Comparison of ENCODE assay signal across 13 mouse cellular contexts in genomic region chr3:127363512-127363911, GRCm38 (mm10).
DNase-seq lines count a peak whose midpoint lies in the region; ATAC-seq and TF ChIP-seq lines count a peak whose summit lies in the region.
"Had no signal": no experiment of that assay in that cellular context is flagged by ENCODE, and none has a peak within 500 bp of the region (broad histone marks: within the 10 kb centered on the region; RNA-seq: fewer than 3 reads in every experiment).

No protein-coding gene starts in this region.

- intact Hi-C loops in gastrocnemius, adult 2 months (cut with DNase I): no loop called here

- no peak for TF ChIP-seq CTCF in gastrocnemius, adult 2 months (IDR thresholded peaks at IDR 0.05)
- TF ChIP-seq CTCF in cerebellum, adult 2 months (IDR thresholded peaks at IDR 0.05; ENCODE audit: borderline replicate concordance, insufficient read depth, low read depth, low read length): no peak

- H3K4me1 ChIP-seq in midbrain, embryonic 16.5 days (ENCODE audit: control insufficient read depth, insufficient read depth, low read length): peaks cover 6% of the 10 kb centered on the region
- peaks cover 7% of the 10 kb centered on the region for H3K4me1 ChIP-seq in midbrain, embryonic 11.5 days (ENCODE audit: control insufficient read depth, insufficient read depth, low read length)
- H3K4me1 ChIP-seq in cerebellum, adult 2 months (ENCODE audit: control insufficient read depth, insufficient read depth, low read length): peaks cover 2% of the 10 kb centered on the region; the same call in 1 of the 2 replicates
- H3K4me1 ChIP-seq in neural tube, embryonic 14.5 days (ENCODE audit: control insufficient read depth, insufficient read depth, low read length): no peaks in the 10 kb centered on the region
- H3K4me1 ChIP-seq: embryonic facial prominence, embryonic 15.5 days had no signal

- peak; percentile 32 for DNase-seq in gastrocnemius, adult 2 months
- DNase-seq in gastrocnemius, adult 18-20 months (ENCODE audit: low spot score): no peak
- DNase-seq in midbrain, embryonic 11.5 days (ENCODE audit: low spot score, missing footprints): no peak
- peak; percentile 31 to 46 for DNase-seq in cerebellum, adult 2 months
- no peak for DNase-seq in ovary, adult 18-20 months (ENCODE audit: low spot score)
- DNase-seq in urinary bladder, postnatal 36 days (ENCODE audit: low spot score in 2 of 2): no peak
- DNase-seq: gastrocnemius, postnatal 25 days; heart, postnatal 10 days; thymus, postnatal 36 days had no signal

- H3K36me3 ChIP-seq in midbrain, embryonic 16.5 days (ENCODE audit: control insufficient read depth, insufficient read depth, low read length): no peaks in the 10 kb centered on the region
- no peaks in the 10 kb centered on the region for H3K36me3 ChIP-seq in midbrain, embryonic 11.5 days (ENCODE audit: control insufficient read depth, insufficient read depth, low read length)
- H3K36me3 ChIP-seq in neural tube, embryonic 14.5 days (ENCODE audit: control insufficient read depth, insufficient read depth, low read length): no peaks in the 10 kb centered on the region
- H3K36me3 ChIP-seq: embryonic facial prominence, embryonic 15.5 days; midbrain, embryonic 12.5 days had no signal

- no peak for ATAC-seq in midbrain, embryonic 16.5 days
- no peak for ATAC-seq in midbrain, embryonic 11.5 days (ENCODE audit: low FRiP score)
- ATAC-seq in neural tube, embryonic 14.5 days (ENCODE audit: low read depth): no peak

- no peak for TF ChIP-seq POLR2A in cerebellum, adult 2 months (IDR thresholded peaks at IDR 0.05; ENCODE audit: borderline replicate concordance, insufficient read depth, low read length)

- no peaks in the 10 kb centered on the region for H3K27me3 ChIP-seq in midbrain, embryonic 16.5 days (ENCODE audit: control insufficient read depth, insufficient read depth, low read depth, low read length)
- no peaks in the 10 kb centered on the region for H3K27me3 ChIP-seq in midbrain, embryonic 11.5 days (ENCODE audit: control insufficient read depth, insufficient read depth, low read length)
- no peaks in the 10 kb centered on the region for H3K27me3 ChIP-seq in cerebellum, adult 2 months (ENCODE audit: control insufficient read depth, insufficient read depth, low read length)
- H3K27me3 ChIP-seq in neural tube, embryonic 14.5 days (ENCODE audit: control insufficient read depth, insufficient read depth, low read length): no peaks in the 10 kb centered on the region
- H3K27me3 ChIP-seq: embryonic facial prominence, embryonic 15.5 days; midbrain, embryonic 12.5 days had no signal

- 74% methylated on average over 14 of the region's 15 CpGs for WGBS in midbrain, embryonic 16.5 days
- WGBS in midbrain, embryonic 11.5 days: 92% methylated on average over 15 of the region's 15 CpGs
- WGBS in cerebellum, adult 2 months: 35% methylated on average over 15 of the region's 15 CpGs
- WGBS in neural tube, embryonic 14.5 days: 79% methylated on average over 15 of the region's 15 CpGs

- peak overlapping the region; percentile 4; the same call in 1 of the 2 replicates for H3K27ac ChIP-seq in gastrocnemius, adult 2 months
- 0 out of 2 replicates have a peak overlapping the region, but pooled peaks have one; percentile 28 for H3K27ac ChIP-seq in midbrain, embryonic 16.5 days (ENCODE audit: low read length)
- no peak overlapping the region for H3K27ac ChIP-seq in midbrain, embryonic 11.5 days (ENCODE audit: low read depth, low read length)
- H3K27ac ChIP-seq in cerebellum, adult 2 months (ENCODE audit: insufficient read depth, low read length): no peak overlapping the region
- peak overlapping the region; percentile 35; the same call in 1 of the 2 replicates for H3K27ac ChIP-seq in neural tube, embryonic 14.5 days (ENCODE audit: low read depth, low read length)
- H3K27ac ChIP-seq: embryonic facial prominence, embryonic 15.5 days; midbrain, embryonic 12.5 days had no signal

- no peak overlapping the region for H3K9ac ChIP-seq in midbrain, embryonic 16.5 days (ENCODE audit: low read depth, low read length)
- H3K9ac ChIP-seq in midbrain, embryonic 11.5 days (ENCODE audit: low read length): no peak overlapping the region
- H3K9ac ChIP-seq in neural tube, embryonic 14.5 days (replicated peaks; ENCODE audit: low read depth, low read length): no peak overlapping the region
- H3K9ac ChIP-seq: embryonic facial prominence, embryonic 15.5 days; midbrain, embryonic 12.5 days had no signal

- H3K4me3 ChIP-seq in gastrocnemius, adult 2 months: peak overlapping the region; percentile 34
- H3K4me3 ChIP-seq in midbrain, embryonic 16.5 days (ENCODE audit: low read depth, low read length): no peak overlapping the region
- no peak overlapping the region for H3K4me3 ChIP-seq in midbrain, embryonic 11.5 days (ENCODE audit: low read depth, low read length)
- no peak overlapping the region for H3K4me3 ChIP-seq in cerebellum, adult 2 months (replicated peaks; ENCODE audit: insufficient read depth, low read depth, low read length)
- no peak overlapping the region for H3K4me3 ChIP-seq in neural tube, embryonic 14.5 days (ENCODE audit: low read depth, low read length)
- H3K4me3 ChIP-seq: embryonic facial prominence, embryonic 15.5 days; midbrain, embryonic 12.5 days had no signal

- no peak overlapping the region for H3K4me2 ChIP-seq in midbrain, embryonic 16.5 days (ENCODE audit: low read length)
- no peak overlapping the region for H3K4me2 ChIP-seq in midbrain, embryonic 11.5 days
- no peak overlapping the region for H3K4me2 ChIP-seq in neural tube, embryonic 14.5 days (ENCODE audit: low read depth, low read length)
- H3K4me2 ChIP-seq: embryonic facial prominence, embryonic 15.5 days; midbrain, embryonic 12.5 days had no signal

- H3K9me3 ChIP-seq in midbrain, embryonic 16.5 days (replicated peaks; ENCODE audit: control insufficient read depth, low read length, poor library complexity, severe bottlenecking): no peaks in the 10 kb centered on the region
- no peaks in the 10 kb centered on the region for H3K9me3 ChIP-seq in midbrain, embryonic 11.5 days (ENCODE audit: control insufficient read depth, low read length)
- no peaks in the 10 kb centered on the region for H3K9me3 ChIP-seq in neural tube, embryonic 14.5 days (ENCODE audit: control insufficient read depth, low read length)
- H3K9me3 ChIP-seq: embryonic facial prominence, embryonic 15.5 days; midbrain, embryonic 12.5 days had no signal

Comparison
In these comparisons a context has a peak if more than half of its experiments do, and no peak if none do; other contexts are left out.
1. DNase-seq: peak in gastrocnemius, adult 2 months (single experiment) and cerebellum, adult 2 months (2 of 2); none in gastrocnemius, adult 18-20 months (single experiment), midbrain, embryonic 11.5 days (single experiment), ovary, adult 18-20 months (single experiment) and urinary bladder, postnatal 36 days (0 of 2).
2. H3K27ac ChIP-seq: peak in gastrocnemius, adult 2 months (single experiment), midbrain, embryonic 16.5 days (single experiment) and neural tube, embryonic 14.5 days (single experiment); none in midbrain, embryonic 11.5 days (single experiment) and cerebellum, adult 2 months (single experiment).